Mouse (Mus musculus) testis, postnatal 10 days (tissue): Measurements from ENCODE around the gene Mobp.

Experiments
- DNase-seq: peaks from one replicate; pipeline ENCODE4 v3.0.0; 2021; ENCODE audit warnings: low spot score

The Mobp gene

GRCm38 (mm10) chr9:120210865-120211264, 61.4 kb downstream of the Mobp start:
- no peak for DNase-seq

DNA sequence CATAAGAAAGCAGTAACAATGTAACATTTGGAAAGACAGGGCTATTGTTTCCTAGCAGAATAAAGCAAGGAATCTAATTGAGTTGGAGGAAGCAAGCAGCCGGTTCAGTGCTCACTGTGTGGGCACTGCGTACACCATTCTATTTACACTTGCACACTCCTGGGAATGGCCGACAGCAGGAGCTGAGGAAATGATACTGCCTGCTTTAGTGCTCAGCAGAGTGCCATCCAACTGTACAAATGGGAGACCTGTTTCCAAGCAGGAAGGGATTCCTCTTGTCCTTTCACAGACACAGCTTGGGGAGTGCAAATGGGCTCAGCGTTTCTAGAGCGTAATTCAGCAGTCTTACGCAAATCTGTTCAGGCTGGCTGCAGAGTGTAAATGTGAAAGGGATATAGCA, 63.4 kb downstream of the Mobp start:
- DNase-seq, result no peak

- no peak for DNase-seq
Measured at GRCm38 (mm10) chr9:120214978-120215495, 65.5 kb downstream of the Mobp start.

DNA sequence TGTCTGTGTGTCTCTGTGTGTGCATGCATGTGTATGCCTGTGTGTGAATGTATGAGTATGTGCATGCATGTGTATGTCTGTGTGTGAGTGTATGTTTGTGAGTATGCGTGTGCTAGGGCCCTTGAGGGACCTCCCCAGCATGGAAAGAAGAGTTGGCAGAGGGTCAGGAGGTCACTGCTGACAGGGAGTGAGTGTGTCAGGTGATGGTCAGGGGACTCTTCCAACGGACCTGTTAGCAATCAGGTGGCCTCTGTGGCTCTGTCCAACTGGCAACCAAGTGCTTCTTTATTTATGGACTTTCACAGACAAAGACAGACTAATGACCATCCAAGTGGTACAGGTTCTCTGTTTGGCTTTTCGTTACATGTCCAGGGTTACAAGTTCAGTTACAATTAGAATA, 69.9 kb downstream of the Mobp start:
- no peak for DNase-seq
